Mouse (Mus musculus) hematopoietic stem cell, adult 5-6 weeks (primary cell): ENCODE measurements around the gene Rln3. TPM values are rescaled to one million over a fixed set of nuclear protein-coding genes. Genes with fewer than 3 reads are reported as not detected.

Experiments
- ATAC-seq, 2 experiments: fragments of 125-278 bp in 1 of 2; replicated peaks in 1 of 2; 2 replicates each; pipeline ENCODE4 v1.8.0; 2016 to 2017; ENCODE audit warnings: inconsistent platforms in 2 of 2, mild to moderate bottlenecking in 2 of 2, moderate number of reproducible peaks in 2 of 2, low read depth in 1 of 2, moderate TSS enrichment in 1 of 2; ENCODE audit not compliant: low FRiP score in 2 of 2, poor library complexity in 2 of 2, severe bottlenecking in 2 of 2, insufficient read depth in 1 of 2, low TSS enrichment in 1 of 2
- total RNA-seq: library from RNA; stranded (forward); fragments of 172-1452, 232-1000 nt; gene quantifications from 2 replicates; pipeline ENCODE4 v1.2.3, GENCODE M21; 2017

Gene Rln3
- not detected in 2 replicates for total RNA-seq

DNA sequence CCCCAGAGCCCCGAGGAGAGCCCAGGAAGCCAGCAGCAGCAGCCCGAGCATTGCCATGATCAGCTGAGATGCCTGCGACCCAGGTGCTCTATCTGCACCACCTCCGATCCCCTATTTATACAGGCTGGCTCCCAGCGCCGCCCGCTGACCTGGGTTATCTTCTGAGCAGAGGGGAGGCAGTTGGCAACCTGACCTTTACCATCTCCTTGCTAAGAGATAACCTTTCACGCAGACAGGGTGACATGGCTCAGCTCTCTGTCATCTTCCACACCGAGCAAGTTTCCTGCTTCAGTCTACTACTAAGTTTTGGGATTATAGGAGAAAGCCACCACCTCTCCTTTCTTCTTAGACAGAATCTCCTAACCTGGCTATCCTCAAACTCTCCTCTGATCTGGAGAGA is at the start of gene Rln3:
Gene Rln3, minus strand, starts transcription at position 101 of the 400 bp plus-strand sequence.
- ATAC-seq = no peak

DNA sequence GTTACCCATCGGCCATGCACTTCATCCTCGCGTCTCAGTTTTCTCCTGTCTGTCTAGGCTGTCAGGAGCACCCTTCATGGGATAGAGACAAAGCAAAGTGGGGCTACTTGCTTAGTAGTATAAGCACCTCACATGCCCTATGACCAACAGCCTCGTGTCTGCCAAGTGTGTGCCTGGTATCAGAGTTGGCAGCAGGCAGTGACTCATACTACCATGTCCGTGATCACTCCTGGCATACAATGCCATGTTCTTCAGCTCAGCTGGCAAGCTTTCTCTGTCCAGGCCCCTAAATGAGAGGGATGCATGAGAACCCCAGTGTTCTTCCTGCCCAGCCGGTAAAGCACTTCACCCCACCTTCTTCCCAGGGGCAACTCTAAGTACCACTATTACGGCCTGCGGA is 45.8 kb upstream of the Rln3 start:
- no peak for ATAC-seq

DNA sequence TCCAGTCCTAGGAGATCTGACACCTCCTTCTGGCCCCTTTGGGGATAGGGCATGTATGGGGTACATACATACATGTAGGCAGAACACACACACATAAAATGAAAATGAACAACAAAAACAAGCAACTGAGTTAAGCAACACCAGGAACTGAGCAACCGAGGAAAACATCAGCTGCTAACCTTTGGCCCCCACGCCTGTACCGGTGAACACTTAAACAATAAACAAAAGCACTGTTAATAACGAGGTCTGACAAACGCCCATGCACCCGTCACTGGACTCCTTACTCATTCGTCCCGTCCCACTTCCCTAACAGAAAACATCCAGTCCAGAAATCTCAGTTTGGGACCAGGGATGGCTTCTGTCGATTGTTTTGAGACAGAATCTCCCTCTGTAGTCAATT is 44.5 kb upstream of the Rln3 start:
- ATAC-seq = no peak

DNA sequence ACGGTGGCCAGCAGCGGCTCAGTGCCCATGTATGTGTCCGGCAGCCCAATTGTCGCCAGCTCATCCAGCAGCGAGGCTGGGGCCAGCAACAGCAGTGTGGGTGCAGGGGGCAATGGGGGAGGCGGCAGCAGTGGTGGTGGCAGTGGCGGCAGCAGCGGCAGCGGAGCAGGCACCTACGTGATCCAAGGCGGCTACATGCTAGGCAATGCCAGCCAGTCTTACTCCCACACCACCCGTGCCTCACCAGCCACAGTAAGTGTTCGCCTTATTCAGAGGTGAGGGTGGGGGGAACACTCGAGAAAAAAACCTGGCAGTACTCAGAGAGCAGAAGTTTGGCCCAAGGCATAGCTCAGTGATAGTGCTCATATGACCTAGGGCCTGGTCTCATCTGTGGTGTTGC is 43.0 kb upstream of the Rln3 start:
- ATAC-seq = no peak

DNA sequence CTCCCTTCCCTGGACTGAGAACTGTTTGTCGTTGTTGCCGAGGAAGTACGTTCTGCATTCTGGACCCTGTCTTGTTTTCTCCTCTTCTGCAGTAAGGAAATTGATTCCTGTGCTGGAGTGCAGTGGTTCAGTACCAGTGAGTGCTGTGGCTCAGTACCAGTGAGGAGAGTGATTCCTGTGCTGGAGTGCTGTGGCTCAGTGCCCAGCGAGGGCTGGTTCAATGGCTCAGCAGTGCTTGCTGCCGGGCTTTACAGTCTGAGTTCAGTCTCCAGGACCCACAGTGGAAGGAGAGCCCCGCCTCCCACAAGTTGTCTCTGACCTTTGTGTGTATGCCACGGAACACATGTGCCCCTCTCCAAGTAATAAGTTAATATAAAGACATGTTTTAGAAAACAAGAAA is 42.4 kb upstream of the Rln3 start:
- no peak for ATAC-seq

DNA sequence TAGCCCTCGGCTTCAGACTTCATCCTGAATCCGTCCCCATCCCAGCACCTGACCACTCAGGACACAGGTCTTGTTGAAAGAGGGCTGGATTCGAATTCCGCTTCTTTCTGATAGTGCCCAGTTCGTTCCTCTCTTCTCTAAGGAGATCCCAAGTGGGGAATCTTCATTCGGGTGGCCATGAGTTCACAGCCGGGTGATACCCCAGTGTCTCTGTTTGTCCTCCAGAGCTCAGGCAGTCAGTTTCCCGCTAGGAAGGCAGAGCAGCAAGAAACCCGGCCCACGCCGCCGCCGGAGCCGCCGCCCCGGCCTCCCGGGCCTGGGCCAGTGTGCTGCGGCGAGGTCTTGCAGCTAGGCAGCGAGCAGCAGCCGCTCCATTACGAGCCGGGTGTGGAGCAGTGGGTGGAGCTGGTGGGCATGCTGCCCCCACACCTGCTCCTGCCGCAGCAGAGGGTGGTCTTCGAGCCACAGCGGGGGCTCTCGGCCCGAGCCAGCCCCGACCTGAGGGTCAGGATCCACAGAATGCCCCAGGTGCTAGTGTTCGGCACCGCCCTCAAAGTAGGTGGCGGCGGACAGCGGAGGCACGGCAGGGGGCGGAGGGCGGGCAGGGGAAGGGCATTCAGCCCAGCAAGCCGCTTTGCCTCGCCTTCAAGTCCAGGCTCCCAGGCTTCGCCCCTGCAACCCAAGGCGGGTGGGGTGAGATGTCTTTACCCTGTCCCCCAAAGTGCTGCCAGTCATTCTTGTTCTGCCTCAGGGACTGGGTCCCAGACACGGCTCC is 39.7 kb upstream of the Rln3 start:
- ATAC-seq = no peak

DNA sequence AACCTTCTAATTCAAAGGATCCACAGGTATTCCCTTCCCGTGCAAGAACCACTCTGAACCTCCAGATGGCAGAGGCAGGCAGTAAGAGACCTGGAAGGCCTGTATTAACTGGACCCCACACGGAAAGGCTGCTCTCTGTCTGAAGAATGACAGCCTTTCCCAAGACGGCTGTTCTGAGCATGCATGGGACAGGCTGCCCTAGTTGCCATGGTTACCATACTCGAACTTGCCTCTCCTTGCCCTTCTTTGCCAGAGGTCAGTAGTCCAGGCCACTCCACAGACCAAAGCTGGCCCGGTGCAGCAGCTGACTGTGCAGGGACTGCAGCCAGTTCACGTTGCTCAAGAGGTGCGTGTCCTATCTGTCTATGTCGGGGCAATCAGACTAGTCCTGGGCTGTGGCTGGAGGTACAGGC is 39.0 kb upstream of the Rln3 start:
- ATAC-seq = no peak

DNA sequence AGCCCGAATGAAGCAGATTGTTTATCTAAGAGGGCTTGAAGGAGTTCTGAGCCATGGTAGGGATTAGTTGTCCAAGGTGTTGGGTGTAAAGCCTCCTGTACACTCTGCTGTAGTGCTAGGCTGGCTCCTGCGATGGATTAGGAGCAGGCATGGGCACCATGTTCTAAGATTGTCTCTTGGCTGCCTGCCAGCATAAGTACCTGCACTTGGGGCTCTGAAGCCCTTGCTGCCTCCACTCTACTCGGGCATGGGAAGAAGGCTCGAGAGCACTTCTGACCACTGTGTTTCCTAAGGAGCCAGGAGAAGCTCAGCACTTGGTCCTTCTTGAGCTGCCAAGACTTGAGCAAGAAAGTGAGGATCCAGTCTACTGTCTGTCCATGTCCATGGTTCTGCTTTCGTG is 34.4 kb upstream of the Rln3 start:
- ATAC-seq = no peak

DNA sequence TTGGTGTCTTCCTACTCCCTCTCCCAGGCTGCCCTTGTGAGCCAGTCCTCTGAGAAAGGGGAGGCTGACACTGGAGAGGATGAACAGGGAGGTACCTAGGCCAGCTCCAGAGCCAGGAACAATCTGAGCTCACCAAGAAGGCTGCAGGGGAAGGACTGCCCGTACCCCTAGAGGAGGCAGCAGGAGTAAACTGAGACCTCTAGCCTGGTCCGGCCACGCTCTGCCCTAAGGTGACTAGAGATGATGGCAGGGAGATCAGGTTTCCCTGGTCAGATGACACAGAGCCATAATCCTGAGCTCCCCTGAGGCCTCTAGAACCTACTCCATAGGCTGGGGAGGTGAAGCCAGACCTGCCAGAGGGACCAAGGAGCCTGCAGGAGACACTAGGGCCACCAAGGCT is 32.0 kb upstream of the Rln3 start:
- no peak for ATAC-seq

DNA sequence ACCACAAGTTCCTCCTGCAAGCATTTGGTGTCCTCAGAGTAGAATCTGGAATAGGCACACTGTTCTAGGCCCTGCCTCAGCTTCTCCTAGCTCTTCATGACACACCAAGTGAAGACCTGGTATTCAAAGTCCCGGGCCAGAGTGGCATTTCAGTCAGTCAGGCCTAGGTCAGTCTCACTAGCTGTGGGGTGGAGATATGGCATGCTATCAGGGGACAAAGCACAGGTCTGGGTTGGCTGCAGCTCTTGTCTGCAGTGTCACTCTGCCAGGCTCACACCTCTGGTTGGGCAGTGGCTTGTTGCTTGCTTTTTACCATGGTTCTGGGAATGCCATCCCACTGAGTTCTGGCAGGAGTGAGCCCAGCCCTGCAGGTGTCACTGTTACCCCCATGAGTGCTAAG is 31.6 kb upstream of the Rln3 start:
- ATAC-seq = no peak

DNA sequence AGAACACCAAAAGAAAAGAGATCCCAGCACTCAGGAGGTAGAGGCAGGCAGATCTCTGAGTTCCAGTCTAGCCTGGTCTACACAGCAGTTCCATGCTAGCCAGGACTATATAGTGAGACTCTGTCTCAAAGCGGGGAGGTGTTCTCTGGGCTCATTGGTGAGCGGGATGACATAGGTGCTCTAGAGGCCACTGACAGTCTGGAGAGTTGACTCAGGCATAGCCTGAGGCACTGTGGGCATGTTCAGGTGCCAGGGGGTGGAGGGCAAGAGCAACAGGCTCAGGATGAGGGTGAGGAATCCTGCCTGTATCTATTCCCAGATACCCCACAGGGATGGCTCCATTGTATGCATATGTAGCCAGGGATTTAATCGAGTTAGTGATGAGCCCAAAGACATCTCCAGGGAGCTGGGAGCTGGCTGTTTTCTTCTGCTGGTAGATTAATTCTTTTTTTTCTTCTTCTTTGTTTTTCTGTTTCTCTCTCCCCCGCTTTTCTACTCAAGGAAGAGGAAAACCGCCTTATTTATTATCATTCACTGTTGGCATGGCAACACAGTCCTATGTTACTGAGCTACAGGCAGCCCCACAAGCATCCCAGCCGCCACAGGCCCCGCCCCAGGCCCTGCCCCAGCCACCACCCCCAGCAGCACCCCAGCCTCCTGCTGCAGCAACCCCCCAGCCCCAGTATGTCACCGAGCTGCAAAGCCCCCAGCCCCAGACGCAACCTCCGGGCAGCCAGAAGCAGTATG is 28.6 kb upstream of the Rln3 start:
- ATAC-seq = no peak

DNA sequence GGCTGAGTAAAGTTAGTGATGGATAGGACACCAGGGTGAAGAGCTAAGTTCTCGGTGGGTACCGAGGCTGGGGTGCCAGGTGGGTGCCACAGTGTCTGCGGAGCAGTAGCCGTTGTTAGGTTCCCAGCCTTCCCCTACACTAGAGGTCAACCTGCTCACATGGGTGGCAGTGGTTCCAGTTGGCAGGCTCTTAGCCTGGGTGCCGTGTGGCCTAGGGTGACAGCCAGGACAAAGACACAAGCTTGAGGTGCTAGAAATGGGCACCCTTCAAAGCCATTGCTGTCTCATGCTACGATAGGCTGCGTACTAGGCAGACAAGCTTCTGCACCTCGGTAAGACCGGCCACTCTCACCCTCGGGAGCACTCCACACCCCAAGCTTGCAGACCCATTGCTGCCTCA is 27.5 kb upstream of the Rln3 start:
- no peak for ATAC-seq

DNA sequence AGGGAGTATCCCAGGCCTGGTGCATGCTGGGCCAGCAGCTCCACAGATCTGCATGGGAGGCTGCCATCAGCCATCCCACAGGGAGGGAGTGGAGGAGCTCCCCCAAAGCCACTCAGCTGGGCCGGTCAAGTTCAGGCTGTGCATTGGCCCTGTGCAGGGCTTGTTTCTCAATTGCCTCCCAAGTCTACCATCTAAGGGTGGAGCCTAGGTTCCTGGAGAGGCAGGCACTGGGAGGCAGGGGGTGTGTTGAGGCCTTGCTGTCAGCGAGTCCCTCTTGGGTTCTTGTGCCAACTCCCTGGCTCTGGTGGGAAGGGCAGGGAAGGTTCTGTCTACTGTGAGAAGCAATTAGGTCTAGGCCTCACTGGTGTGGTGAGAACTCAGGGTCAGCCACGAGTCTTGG is 27.1 kb upstream of the Rln3 start:
- ATAC-seq = no peak

DNA sequence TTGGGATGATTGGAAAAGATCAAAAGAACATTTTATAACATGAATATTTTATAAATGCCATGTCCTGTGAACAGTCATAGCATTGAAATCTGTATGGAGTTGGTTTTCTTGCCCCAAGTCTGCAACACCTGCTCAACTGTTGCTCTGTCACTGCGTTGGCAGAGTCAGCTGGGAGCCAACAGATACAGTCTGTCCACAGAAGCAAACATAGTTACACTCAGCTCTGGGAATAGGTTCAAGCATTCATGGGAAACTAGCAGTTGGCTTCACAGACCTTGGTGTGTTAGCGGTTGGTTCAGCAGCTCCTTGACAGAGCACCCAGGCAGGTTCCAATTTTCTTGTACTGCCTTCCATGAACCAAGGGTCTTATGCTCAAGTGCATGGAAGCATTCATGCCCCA is 25.9 kb upstream of the Rln3 start:
- no peak for ATAC-seq

DNA sequence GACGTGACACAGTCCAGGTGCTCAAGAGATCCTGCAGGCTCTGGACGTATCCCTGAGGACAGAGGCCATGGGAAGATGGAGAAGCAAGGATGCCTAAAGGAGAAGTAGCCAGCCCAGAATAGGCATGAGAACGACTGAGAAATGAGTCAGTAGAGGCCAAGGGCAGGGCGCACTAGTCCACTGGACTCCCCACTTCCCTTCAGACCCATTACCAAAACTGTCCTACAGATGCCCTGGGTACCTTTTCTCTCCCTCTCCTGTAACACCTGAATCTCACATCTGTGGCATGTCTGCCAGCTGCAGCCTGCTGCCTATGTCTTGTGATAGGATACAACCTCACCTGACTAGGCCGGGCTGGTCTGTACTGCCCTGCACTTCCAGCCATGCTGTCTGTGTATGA is 25.4 kb upstream of the Rln3 start:
- ATAC-seq = no peak

DNA sequence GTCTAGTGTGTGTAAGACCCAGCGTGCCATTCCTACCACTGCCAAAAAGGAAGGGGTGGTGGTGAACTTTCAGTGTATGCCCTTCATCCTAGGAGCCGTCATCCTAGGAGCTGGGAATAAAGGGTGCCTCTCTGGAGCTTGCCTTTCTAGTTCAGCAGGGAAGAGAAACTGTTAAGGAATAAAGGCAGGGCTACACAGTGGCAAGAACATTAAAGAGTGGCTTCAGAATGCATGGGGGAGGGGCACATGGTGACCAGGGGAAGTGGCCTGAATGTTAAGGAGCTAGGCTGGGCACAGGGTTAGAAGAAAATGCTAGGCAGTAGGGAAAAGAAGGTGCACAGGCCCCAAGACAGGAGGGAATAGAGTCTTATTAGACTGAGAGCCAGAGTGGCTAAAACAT is 24.9 kb upstream of the Rln3 start:
- no peak for ATAC-seq

DNA sequence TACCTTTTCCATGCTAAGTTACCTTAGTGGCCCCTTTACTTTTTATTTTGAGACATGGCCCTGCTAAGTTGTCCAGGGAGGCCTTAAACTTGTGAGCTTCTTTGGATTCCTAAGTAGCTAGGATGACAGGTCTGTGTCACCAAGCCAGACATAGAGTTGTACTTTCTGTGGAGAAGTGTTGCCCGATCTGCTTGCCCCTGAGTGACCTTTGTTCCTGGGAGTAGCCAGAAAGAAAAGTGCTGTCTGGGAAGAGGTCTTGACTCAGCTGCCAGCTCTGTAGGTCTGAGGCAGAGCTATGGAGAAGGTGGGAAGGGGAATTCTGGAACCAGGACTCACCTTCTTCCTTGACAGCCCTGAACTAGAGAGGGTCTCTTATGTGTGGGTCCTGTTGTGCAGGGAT is 24.4 kb upstream of the Rln3 start:
- no peak for ATAC-seq

DNA sequence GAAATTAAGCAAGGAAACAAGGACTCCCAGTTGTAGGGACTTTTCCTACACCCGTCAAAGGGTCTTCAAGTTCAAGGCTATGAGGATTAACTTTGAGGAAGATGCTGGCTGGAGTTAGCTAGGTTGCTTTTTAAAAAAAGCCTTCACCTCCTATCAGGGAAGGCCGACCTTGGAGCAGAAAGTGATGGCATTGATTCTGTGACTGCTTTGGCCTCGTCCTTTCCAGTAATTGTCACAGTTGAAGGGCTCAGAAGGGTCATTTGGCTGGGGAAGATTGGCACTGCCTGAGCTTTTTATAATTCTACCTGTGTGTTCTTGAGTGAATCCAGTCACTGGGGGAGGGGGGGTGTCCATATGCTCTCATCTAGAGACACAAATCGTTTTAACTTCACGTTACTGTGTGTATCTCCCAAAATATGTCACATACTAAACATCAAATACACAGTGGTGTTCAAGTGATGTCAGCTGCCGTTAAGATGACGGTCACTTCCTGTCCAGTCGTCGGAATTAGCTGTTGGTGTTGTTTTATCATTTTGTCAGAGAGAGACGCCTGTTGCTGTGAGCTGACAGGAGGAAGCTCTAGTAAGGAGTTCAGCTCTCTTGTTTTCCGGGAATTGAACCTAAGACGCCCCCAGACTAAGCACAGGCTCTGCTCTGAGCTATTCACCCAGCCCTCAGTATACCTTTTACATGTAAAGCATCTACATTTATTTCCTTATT is 23.7 kb upstream of the Rln3 start:
- no peak for ATAC-seq
